Mouse (Mus musculus) limb, embryonic 13.5 days (tissue): Measurements from ENCODE around the gene Lat. TPM values are rescaled to one million over a fixed set of nuclear protein-coding genes. Genes with fewer than 3 reads are reported as not detected.
"Not testable (repeated sequence)": the region's sequence is repeated elsewhere in the genome, so short reads cannot be mapped to it uniquely, and the experiment has no call there.

Experiments
- ATAC-seq: fragments of 200-750 bp; cut with Nextera tagmentation; 2 replicates; pipeline ENCODE4 v1.8.0; 2017; ENCODE audit warnings: low read depth, moderate number of reproducible peaks, moderate TSS enrichment; ENCODE audit not compliant: low FRiP score
- H3K27ac ChIP-seq: fragments of 300-500 bp; sonication (generic); 2 replicates; pipeline ENCODE4 v1.5.1; 2015; ENCODE audit warnings: inconsistent platforms, mild to moderate bottlenecking, moderate library complexity
- H3K27me3 ChIP-seq: fragments of 300-500 bp; sonication (generic); 2 replicates; pipeline ENCODE4 v1.6.1; 2015; ENCODE audit warnings: mild to moderate bottlenecking, inconsistent platforms
- H3K36me3 ChIP-seq: fragments of 300-500 bp; sonication (generic); 2 replicates; pipeline ENCODE4 v1.6.1; 2015; ENCODE audit warnings: inconsistent platforms, mild to moderate bottlenecking, moderate library complexity
- H3K4me1 ChIP-seq: fragments of 300-500 bp; sonication (generic); 2 replicates; pipeline ENCODE4 v1.6.1; 2015; ENCODE audit warnings: inconsistent platforms
- H3K4me2 ChIP-seq: fragments of 300-500 bp; sonication (generic); replicated peaks from 2 replicates; pipeline ENCODE4 v1.6.1; 2015; ENCODE audit warnings: inconsistent platforms, mild to moderate bottlenecking, moderate library complexity
- H3K4me3 ChIP-seq: fragments of 300-500 bp; sonication (generic); 2 replicates; pipeline ENCODE4 v1.5.1; 2015; ENCODE audit warnings: moderate library complexity, mild to moderate bottlenecking, inconsistent platforms
- H3K9ac ChIP-seq: fragments of 300-500 bp; sonication (generic); 2 replicates; pipeline ENCODE4 v1.6.1; 2015; ENCODE audit warnings: mild to moderate bottlenecking, inconsistent platforms
- H3K9me3 ChIP-seq: fragments of 300-500 bp; sonication (generic); 2 replicates; pipeline ENCODE4 v1.6.1; 2016; ENCODE audit warnings: inconsistent platforms
- WGBS: fragments of 180-500 bp; shearing (Covaris S2); methylation state at CpG from one replicate; pipeline ENCODE4 v1.1.7; 2015; 5-methylcytosine and 5-hydroxymethylcytosine counted together
- microRNA-seq: library from miRNA; unstranded; fragments of <30 nt; microRNA quantifications from one replicate; pipeline ENCODE4, GENCODE M21; 2016
- polyA plus RNA-seq: library from polyadenylated mRNA; unstranded; fragments of >200 nt; fragmentation: Nextera tagmentation; extraction: Ambion mirVana; gene quantifications from 2 replicates; pipeline ENCODE4 v1.2.1, GENCODE M21; 2015

Gene Lat
- polyA plus RNA-seq, 1 experiment from 2014 or later = 2.9 TPM

DNA sequence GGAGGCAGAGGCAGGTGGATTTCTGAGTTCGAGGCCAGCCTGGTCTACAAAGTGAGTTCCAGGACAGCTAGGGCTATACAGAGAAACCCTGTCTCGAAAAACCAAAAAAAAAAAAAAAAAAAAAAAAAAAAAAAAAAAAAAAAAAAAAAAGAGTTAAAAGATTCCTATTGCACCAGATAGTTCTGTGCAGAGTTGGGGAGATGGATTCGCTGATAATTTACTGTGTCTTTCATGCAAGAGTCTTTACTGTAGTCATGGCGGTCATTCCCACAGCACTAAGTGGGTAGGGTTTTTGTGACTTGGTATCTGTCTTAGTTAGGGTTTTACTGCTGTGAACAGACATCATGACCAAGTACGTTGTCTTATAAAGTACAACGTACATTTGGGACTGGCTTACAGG, 40.5 kb downstream of the Lat start:
- H3K27ac ChIP-seq, H3K4me1 ChIP-seq, H3K9ac ChIP-seq, H3K9me3 ChIP-seq, ATAC-seq, H3K4me2 ChIP-seq, H3K4me3 ChIP-seq, H3K36me3 ChIP-seq: not testable (repeated sequence)
- WGBS = 89% methylated on average over 5 of the region's 6 CpGs
- H3K27me3 ChIP-seq = peaks cover 21% of the 10 kb centered on the region

GRCm38 (mm10) chr7:126325576-126326273, 43.6 kb downstream of the Lat start:
- H3K27me3 ChIP-seq = peaks cover 21% of the 10 kb centered on the region

GRCm38 (mm10) chr7:126324791-126325190, 44.6 kb downstream of the Lat start:
- Histone ChIP-seq H3K4me3 (no peak overlapping the region), H3K9ac (no peak overlapping the region), H3K36me3 (no peaks in the 10 kb centered on the region), H3K27me3 (peaks cover 21% of the 10 kb centered on the region), H3K9me3 (0 out of 2 replicates have a peak, but pooled peaks cover 1% of the 10 kb centered on the region), H3K4me1 (0 out of 2 replicates have a peak, but pooled peaks cover 3% of the 10 kb centered on the region), H3K4me2 (no peak overlapping the region), H3K27ac (no peak overlapping the region)
- WGBS = 29% methylated on average over 3 of the region's 3 CpGs
- no peak for ATAC-seq

More at GRCm38 (mm10) chr7:126325576-126326273, 43.6 kb downstream of the Lat start:
- not testable (repeated sequence) for H3K9me3 ChIP-seq, H3K4me3 ChIP-seq, H3K4me1 ChIP-seq, H3K9ac ChIP-seq, H3K27ac ChIP-seq, ATAC-seq, H3K36me3 ChIP-seq, H3K4me2 ChIP-seq
- 27% methylated on average over 9 of the region's 9 CpGs for WGBS

GRCm38 (mm10) chr7:126323729-126324128, 45.6 kb downstream of the Lat start:
- 6% methylated on average over 11 of the region's 11 CpGs for WGBS
- ATAC-seq = no peak

GRCm38 (mm10) chr7:126314273-126314672, 55.1 kb downstream of the Lat start:
- no peaks in the 10 kb centered on the region for H3K9me3 ChIP-seq
- H3K4me2 ChIP-seq = no peak overlapping the region
- no peaks in the 10 kb centered on the region for H3K4me1 ChIP-seq
- H3K27ac ChIP-seq = no peak overlapping the region
- H3K9ac ChIP-seq = no peak overlapping the region
- ATAC-seq = no peak
- 57% methylated on average over 8 of the region's 8 CpGs for WGBS
- H3K4me3 ChIP-seq = no peak overlapping the region
- no peaks in the 10 kb centered on the region for H3K36me3 ChIP-seq
- H3K27me3 ChIP-seq = no peaks in the 10 kb centered on the region

More at GRCm38 (mm10) chr7:126323729-126324128, 45.6 kb downstream of the Lat start:
- no peak overlapping the region for H3K4me3 ChIP-seq
- peaks cover 21% of the 10 kb centered on the region for H3K27me3 ChIP-seq
- H3K27ac ChIP-seq = no peak overlapping the region
- no peaks in the 10 kb centered on the region for H3K36me3 ChIP-seq
- H3K9ac ChIP-seq = no peak overlapping the region
- H3K4me1 ChIP-seq = 0 out of 2 replicates have a peak, but pooled peaks cover 3% of the 10 kb centered on the region
- H3K9me3 ChIP-seq = 0 out of 2 replicates have a peak, but pooled peaks cover 4% of the 10 kb centered on the region
- H3K4me2 ChIP-seq = no peak overlapping the region

Small RNA genes within 50 kb of the gene (microRNA-seq; reads per million reads assigned to microRNA genes)
- gene Mir7058 = not detected

Other genes with a start within 250 kb of the Lat start
- 53.3 and 54.4 TPM in 2 replicates for gene Xpo6, start 169.1 kb downstream of the Lat start, polyA plus RNA-seq
- 56.7 and 58.2 TPM in 2 replicates for gene Sbk1, start 97.0 kb downstream of the Lat start, polyA plus RNA-seq
- gene Spns1, start 7.9 kb upstream of the Lat start, polyA plus RNA-seq = 61.7 and 62.4 TPM in 2 replicates
- 2.3 and 2.4 TPM in 2 replicates for gene Nfatc2ip, start 27.2 kb upstream of the Lat start, polyA plus RNA-seq
- not detected in 2 replicates for gene Cd19, start 45.3 kb upstream of the Lat start, polyA plus RNA-seq
- 36.6 and 37.0 TPM in 2 replicates for gene Rabep2, start 59.2 kb upstream of the Lat start, polyA plus RNA-seq
- gene Atp2a1, start 93.5 kb upstream of the Lat start, polyA plus RNA-seq = 90.2 and 93.8 TPM in 2 replicates
- gene Sh2b1, start 105.9 kb upstream of the Lat start, polyA plus RNA-seq = 56.6 and 61.4 TPM in 2 replicates
- gene Tufm, start 117.8 kb upstream of the Lat start, polyA plus RNA-seq = 135 and 137 TPM in 2 replicates
- 49.9 and 51.8 TPM in 2 replicates for gene Atxn2l, start 133.9 kb upstream of the Lat start, polyA plus RNA-seq
- gene Eif3c, start 196.8 kb upstream of the Lat start, polyA plus RNA-seq = 207 and 208 TPM in 2 replicates
- 0.71 and 0.72 TPM in 2 replicates for gene Apobr, start 215.4 kb upstream of the Lat start, polyA plus RNA-seq
- 38.6 and 38.7 TPM in 2 replicates for gene Cln3, start 216.2 kb upstream of the Lat start, polyA plus RNA-seq
- not detected in 2 replicates for gene Il27, start 225.4 kb upstream of the Lat start, polyA plus RNA-seq